Mouse (Mus musculus): Measurements from ENCODE around the gene Iqce.

Gene Iqce

DNA sequence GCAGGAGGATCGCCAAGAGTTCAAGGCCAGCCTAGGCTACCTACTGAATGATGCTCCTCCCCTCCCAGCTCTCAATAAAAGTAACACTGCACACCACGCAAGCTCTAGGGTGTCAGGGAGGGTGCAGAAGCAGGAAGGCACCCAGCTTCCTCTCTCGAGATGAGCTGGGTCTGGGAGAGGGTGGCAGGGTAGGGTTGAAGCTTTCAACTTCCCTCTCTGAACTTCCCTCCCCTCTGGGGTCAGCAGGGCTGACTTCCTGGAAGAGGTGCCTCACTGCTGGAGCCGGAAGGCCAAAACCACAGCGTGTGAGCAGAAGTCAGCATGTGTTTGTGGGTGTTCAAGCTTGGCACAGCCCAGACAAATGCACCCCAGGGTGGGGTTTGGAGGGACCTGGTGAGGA, 84.5 kb downstream of the Iqce start:
- no peak for DNase-seq (ENCODE audit: extremely low read depth, insufficient read length, low spot score)

- DNase-seq (ENCODE audit: extremely low read depth, insufficient read length, low spot score): no peak
Measured at GRCm38 (mm10) chr5:140616691-140617090, 85.5 kb downstream of the Iqce start.

DNA sequence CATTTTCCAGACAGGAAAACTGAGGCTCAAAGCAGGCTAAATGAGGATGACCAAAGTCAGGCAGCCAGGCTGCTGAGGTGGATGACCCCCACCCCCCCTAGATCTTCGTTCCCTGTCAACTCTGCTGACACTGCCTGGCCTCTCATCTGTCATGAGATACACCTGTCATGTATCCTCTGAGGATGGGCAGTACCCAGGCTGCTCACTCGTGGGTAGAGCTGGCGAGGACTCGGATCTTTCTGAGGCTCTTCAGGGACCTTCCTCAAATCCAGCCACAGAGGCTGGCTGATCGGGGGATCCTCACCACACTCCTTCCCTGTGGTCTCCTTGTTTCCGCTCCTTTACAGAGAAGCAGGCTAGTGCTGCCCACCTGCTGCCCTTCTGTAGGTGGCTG, 86.1 kb downstream of the Iqce start:
- DNase-seq (ENCODE audit: extremely low read depth, insufficient read length, low spot score): no peak

DNA sequence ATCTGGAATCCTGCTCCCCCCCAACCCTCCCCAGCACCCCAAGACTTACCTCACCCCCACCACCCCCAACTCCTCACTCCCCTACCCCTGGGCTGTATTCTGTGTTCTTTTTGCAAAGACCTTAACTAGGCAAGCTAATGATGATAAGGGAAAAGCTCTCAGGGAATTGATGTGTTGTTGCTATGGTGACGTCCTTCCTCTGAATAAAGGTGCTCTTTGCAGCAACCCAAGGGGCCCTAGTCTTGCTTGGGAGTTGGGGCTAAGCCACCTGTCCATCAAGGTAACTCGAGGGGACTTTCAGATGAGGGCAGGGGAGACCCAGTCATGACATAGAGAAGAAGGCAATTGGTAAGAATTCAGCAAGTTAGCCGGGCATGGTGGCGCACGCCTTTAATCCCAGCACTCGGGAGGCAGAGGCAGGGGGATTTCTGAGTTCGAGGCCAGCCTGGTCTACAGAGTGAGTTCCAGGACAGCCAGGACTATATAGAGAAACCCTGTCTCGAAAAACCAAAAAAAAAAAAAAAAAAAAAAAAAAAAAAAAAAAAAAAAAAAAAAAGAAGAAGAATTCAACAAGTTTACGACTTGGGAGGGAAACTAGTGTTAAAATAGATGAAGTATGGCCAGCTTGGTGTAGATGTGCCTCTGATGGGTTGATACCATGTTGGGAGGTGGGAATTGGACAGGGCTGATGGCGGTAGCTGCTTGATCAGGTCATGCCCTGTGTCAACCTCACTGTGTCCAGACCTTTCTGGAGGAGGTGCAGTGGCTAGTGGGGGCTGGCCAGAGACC, 86.7 kb downstream of the Iqce start:
- DNase-seq (ENCODE audit: extremely low read depth, insufficient read length, low spot score): no peak

GRCm38 (mm10) chr5:140614837-140615236, 87.3 kb downstream of the Iqce start:
- no peak for DNase-seq (ENCODE audit: extremely low read depth, insufficient read length, low spot score)

GRCm38 (mm10) chr5:140614141-140614540, 88.0 kb downstream of the Iqce start:
- DNase-seq (ENCODE audit: extremely low read depth, insufficient read length, low spot score): no peak

- DNase-seq (ENCODE audit: extremely low read depth, insufficient read length, low spot score): no peak
Measured at GRCm38 (mm10) chr5:140612191-140612590, 90.0 kb downstream of the Iqce start.

Data from 3134 (cell line).